Mouse (Mus musculus) G1E-ER4 (cell line): ENCODE results near the gene Tlr2. TPM values are rescaled to one million over a fixed set of nuclear protein-coding genes. Genes with fewer than 3 reads are reported as not detected.

Experiments used
- GATA1 ChIP-seq: IDR thresholded peaks from one replicate; pipeline ENCODE4 v1.8.0; 2012; ENCODE audit warnings: low read length, inconsistent platforms
- polyA plus RNA-seq: library from polyadenylated mRNA; stranded (reverse); fragments of >175 nt; gene quantifications from 2 replicates; pipeline ENCODE4 v1.2.3, GENCODE M21; 2012

Tlr2 gene
- polyA plus RNA-seq, 1 experiment = not detected

GRCm38 (mm10) chr3:83827684-83828083 is 13.9 kb downstream of the Tlr2 start:
- no peak for TF ChIP-seq GATA1

GRCm38 (mm10) chr3:83823774-83824173 is 17.8 kb downstream of the Tlr2 start:
- TF ChIP-seq GATA1 = no peak

GRCm38 (mm10) chr3:83816372-83816925 is 25.1 kb downstream of the Tlr2 start:
- TF ChIP-seq GATA1 = no peak

- no peak for TF ChIP-seq GATA1
Observed at GRCm38 (mm10) chr3:83812863-83813262, 28.7 kb downstream of the Tlr2 start.

GRCm38 (mm10) chr3:83811987-83812386 is 29.6 kb downstream of the Tlr2 start:
- no peak for TF ChIP-seq GATA1

GRCm38 (mm10) chr3:83808483-83808882 is 33.1 kb downstream of the Tlr2 start:
- TF ChIP-seq GATA1 = no peak

GRCm38 (mm10) chr3:83801649-83802155 is 39.9 kb downstream of the Tlr2 start:
- TF ChIP-seq GATA1 = no peak

- TF ChIP-seq GATA1 = no peak
Observed at GRCm38 (mm10) chr3:83799486-83799885, 42.1 kb downstream of the Tlr2 start.

GRCm38 (mm10) chr3:83797828-83798227 is 43.7 kb downstream of the Tlr2 start:
- no peak for TF ChIP-seq GATA1

- no peak for TF ChIP-seq GATA1
Observed at GRCm38 (mm10) chr3:83797098-83797497, 44.5 kb downstream of the Tlr2 start.

- TF ChIP-seq GATA1 = no peak
Observed at GRCm38 (mm10) chr3:83791444-83791843, 50.1 kb downstream of the Tlr2 start.

- TF ChIP-seq GATA1 = no peak
Observed at GRCm38 (mm10) chr3:83789651-83790451, 51.7 kb downstream of the Tlr2 start.

- TF ChIP-seq GATA1 = no peak
Observed at GRCm38 (mm10) chr3:83787776-83788305, 53.7 kb downstream of the Tlr2 start.

GRCm38 (mm10) chr3:83787086-83787485 is 54.5 kb downstream of the Tlr2 start:
- TF ChIP-seq GATA1 = no peak

Other genes with a start within 250 kb of the Tlr2 start
- not detected in 2 replicates for gene Sfrp2, start 75.4 kb downstream of the Tlr2 start, polyA plus RNA-seq
- gene Tmem131l, start 198.4 kb upstream of the Tlr2 start, polyA plus RNA-seq = 34.2 and 39.4 TPM in 2 replicates